Mouse (Mus musculus) hindbrain, embryonic 14.5 days (tissue): Measurements from ENCODE around the gene Rbm10. TPM values are rescaled to one million over a fixed set of nuclear protein-coding genes. Genes with fewer than 3 reads are reported as not detected.
A peak's percentile ranks its signal among the peaks of the same experiment; 100 is the strongest.

ENCODE experiments used
- ATAC-seq: fragments of 200-750 bp; cut with Nextera tagmentation; 2 replicates; pipeline ENCODE4 v1.8.0; 2017; ENCODE audit warnings: moderate number of reproducible peaks, mild to moderate bottlenecking, moderate TSS enrichment, moderate library complexity; ENCODE audit not compliant: low FRiP score
- DNase-seq: peaks from one replicate; pipeline ENCODE4 v3.0.0-alpha.2; 2015; ENCODE audit warnings: low spot score
- H3K27ac ChIP-seq: fragments of 300-500 bp; sonication (generic); 2 replicates; pipeline ENCODE4 v1.5.1; 2014; ENCODE audit warnings: mild to moderate bottlenecking, moderate library complexity
- H3K27me3 ChIP-seq: fragments of 300-500 bp; sonication (generic); 2 replicates; pipeline ENCODE4 v1.6.1; 2014; ENCODE audit warnings: mild to moderate bottlenecking, low read length, mixed read lengths; ENCODE audit not compliant: control insufficient read depth, insufficient read depth
- H3K36me3 ChIP-seq: fragments of 300-500 bp; sonication (generic); replicated peaks from 2 replicates; pipeline ENCODE4 v1.6.1; 2014; ENCODE audit not compliant: control insufficient read depth, insufficient read depth
- H3K4me1 ChIP-seq: fragments of 300-500 bp; sonication (generic); replicated peaks from 2 replicates; pipeline ENCODE4 v1.6.1; 2014; ENCODE audit warnings: antibody characterized with exemption, low read length, mixed read lengths; ENCODE audit not compliant: control insufficient read depth, insufficient read depth
- H3K4me2 ChIP-seq: fragments of 300-500 bp; sonication (generic); replicated peaks from 2 replicates; pipeline ENCODE4 v1.6.1; 2014; ENCODE audit warnings: mild to moderate bottlenecking, moderate library complexity
- H3K4me3 ChIP-seq: fragments of 300-500 bp; sonication (generic); replicated peaks from 2 replicates; pipeline ENCODE4 v1.5.1; 2014; ENCODE audit warnings: mild to moderate bottlenecking, low read length
- H3K9ac ChIP-seq: fragments of 300-500 bp; sonication (generic); 2 replicates; pipeline ENCODE4 v1.6.1; 2014
- H3K9me3 ChIP-seq: fragments of 300-500 bp; sonication (generic); 2 replicates; pipeline ENCODE4 v1.6.1; 2016; ENCODE audit warnings: low read length; ENCODE audit not compliant: control insufficient read depth
- whole genome bisulfite sequencing: fragments of 180-500 bp; shearing (Covaris S2); extraction: QIAGEN DNeasy Blood & Tissue Kit; methylation state at CpG from one replicate; pipeline ENCODE4 v1.1.7; 2014; 5-methylcytosine and 5-hydroxymethylcytosine counted together
- polyA plus RNA-seq: library from polyadenylated mRNA; unstranded; fragments of >200 nt; fragmentation: Nextera tagmentation; extraction: Ambion mirVana; gene quantifications from 2 replicates; pipeline ENCODE4 v1.2.1, GENCODE M21; 2014

Rbm10 gene
- polyA plus RNA-seq, 1 experiment from 2014 or later = 41.7 TPM

- H3K4me3 ChIP-seq = peak overlapping the region; percentile 69
- H3K27me3 ChIP-seq = no peaks in the 10 kb centered on the region
- H3K9ac ChIP-seq = peak overlapping the region; percentile 78
- peak overlapping the region; percentile 93 for H3K27ac ChIP-seq
- ATAC-seq (peak; percentile 64), DNase-seq (peak; percentile 26)
- H3K9me3 ChIP-seq = no peaks in the 10 kb centered on the region
- peaks cover under 1% of the 10 kb centered on the region; the same call in 1 of the 2 replicates for H3K36me3 ChIP-seq
- WGBS = 18% methylated on average over 11 of the region's 35 CpGs
- H3K4me2 ChIP-seq = peak overlapping the region; percentile 72
- peaks cover 12% of the 10 kb centered on the region for H3K4me1 ChIP-seq
Measured at GRCm38 (mm10) chrX:20688615-20689014, 71.3 kb downstream of the Rbm10 start.

DNA sequence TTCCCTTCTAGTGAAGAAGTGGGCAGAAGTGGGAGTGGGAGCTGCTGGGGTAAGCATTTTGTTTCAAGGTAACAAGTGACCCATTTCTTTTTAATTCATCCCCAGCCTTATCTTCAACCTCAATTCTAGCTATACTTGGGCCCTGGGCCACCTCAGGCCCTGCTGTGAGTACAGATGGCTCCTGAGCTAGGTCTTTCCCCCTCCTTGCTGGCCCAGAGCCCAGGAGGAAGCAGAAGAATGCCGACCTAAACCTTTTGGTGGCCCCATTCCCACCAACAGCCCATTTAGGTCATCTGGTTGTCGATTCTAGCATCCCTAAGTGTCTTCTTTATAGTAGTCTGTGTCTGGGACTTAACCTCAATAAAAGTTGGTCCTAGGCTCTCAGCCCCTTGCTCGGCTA lies 74.3 kb downstream of the Rbm10 start:
- Histone ChIP-seq H3K27ac (no peak overlapping the region), H3K36me3 (peaks cover 30% of the 10 kb centered on the region; the same call in 1 of the 2 replicates), H3K4me1 (peaks cover 12% of the 10 kb centered on the region), H3K9me3 (no peaks in the 10 kb centered on the region), H3K4me2 (no peak overlapping the region), H3K27me3 (no peaks in the 10 kb centered on the region), H3K9ac (no peak overlapping the region), H3K4me3 (no peak overlapping the region)
- ATAC-seq (no peak), DNase-seq (no peak)
- 82% methylated on average over 3 of the region's 3 CpGs for WGBS

- Histone ChIP-seq H3K4me3 (no peak overlapping the region), H3K4me2 (no peak overlapping the region), H3K27me3 (no peaks in the 10 kb centered on the region), H3K4me1 (peaks cover 12% of the 10 kb centered on the region), H3K9ac (no peak overlapping the region), H3K27ac (no peak overlapping the region), H3K9me3 (no peaks in the 10 kb centered on the region), H3K36me3 (peaks cover 40% of the 10 kb centered on the region; the same call in 1 of the 2 replicates)
- WGBS = 81% methylated on average over 1 of the region's 1 CpGs
- ATAC-seq = no peak
- no peak for DNase-seq
Measured at GRCm38 (mm10) chrX:20692616-20693015, 75.3 kb downstream of the Rbm10 start.

DNA sequence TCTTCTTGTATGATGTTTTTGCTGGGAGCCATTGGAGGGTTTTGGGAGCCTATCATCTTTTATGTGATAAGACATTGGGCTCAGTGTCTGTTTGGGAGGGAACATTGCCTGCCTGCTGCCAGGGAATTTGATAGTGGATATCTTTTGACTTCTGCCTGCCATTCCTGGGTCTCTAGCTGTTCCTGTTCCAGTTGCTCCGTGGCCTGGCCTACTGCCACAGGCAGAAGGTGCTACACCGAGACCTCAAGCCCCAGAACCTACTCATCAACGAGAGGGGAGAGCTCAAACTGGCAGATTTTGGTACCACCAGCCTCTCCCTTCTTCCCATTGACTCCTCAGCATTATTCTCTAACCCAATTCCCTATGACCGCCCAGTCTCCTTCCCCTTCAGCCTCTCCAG lies 78.5 kb downstream of the Rbm10 start:
- no peak for ATAC-seq
- Histone ChIP-seq H3K27me3 (no peaks in the 10 kb centered on the region), H3K36me3 (peaks cover 54% of the 10 kb centered on the region), H3K4me3 (no peak overlapping the region), H3K4me1 (no peaks in the 10 kb centered on the region), H3K9ac (no peak overlapping the region), H3K4me2 (no peak overlapping the region), H3K9me3 (no peaks in the 10 kb centered on the region), H3K27ac (no peak overlapping the region)
- 91% methylated on average over 4 of the region's 4 CpGs for WGBS
- DNase-seq = no peak

Other genes with a start within 250 kb of the Rbm10 start
- gene Jade3, start 191.8 kb upstream of the Rbm10 start, polyA plus RNA-seq = 4.8 and 5.7 TPM in 2 replicates
- 0.51 and 0.94 TPM in 2 replicates for gene Rgn, start 67.7 kb upstream of the Rbm10 start, polyA plus RNA-seq
- 237 and 259 TPM in 2 replicates for gene Ndufb11, start 116 bp downstream of the Rbm10 start, polyA plus RNA-seq
- gene Uba1, start 40.8 kb downstream of the Rbm10 start, polyA plus RNA-seq = 332 and 338 TPM in 2 replicates
- gene Cdk16, start 70.5 kb downstream of the Rbm10 start, polyA plus RNA-seq = 126 and 142 TPM in 2 replicates
- 81.4 and 91.6 TPM in 2 replicates for gene Usp11, start 86.4 kb downstream of the Rbm10 start, polyA plus RNA-seq
- 340 and 353 TPM in 2 replicates for gene Araf, start 180.3 kb downstream of the Rbm10 start, polyA plus RNA-seq